Mouse (Mus musculus): ENCODE results near the gene Vhl. TPM values are rescaled to one million over a fixed set of nuclear protein-coding genes. Genes with fewer than 3 reads are reported as not detected.

Gene Vhl
- total RNA-seq, 4 experiments from 2014 or later, result 8.4 to 10.7 (median 9.4) TPM

DNA sequence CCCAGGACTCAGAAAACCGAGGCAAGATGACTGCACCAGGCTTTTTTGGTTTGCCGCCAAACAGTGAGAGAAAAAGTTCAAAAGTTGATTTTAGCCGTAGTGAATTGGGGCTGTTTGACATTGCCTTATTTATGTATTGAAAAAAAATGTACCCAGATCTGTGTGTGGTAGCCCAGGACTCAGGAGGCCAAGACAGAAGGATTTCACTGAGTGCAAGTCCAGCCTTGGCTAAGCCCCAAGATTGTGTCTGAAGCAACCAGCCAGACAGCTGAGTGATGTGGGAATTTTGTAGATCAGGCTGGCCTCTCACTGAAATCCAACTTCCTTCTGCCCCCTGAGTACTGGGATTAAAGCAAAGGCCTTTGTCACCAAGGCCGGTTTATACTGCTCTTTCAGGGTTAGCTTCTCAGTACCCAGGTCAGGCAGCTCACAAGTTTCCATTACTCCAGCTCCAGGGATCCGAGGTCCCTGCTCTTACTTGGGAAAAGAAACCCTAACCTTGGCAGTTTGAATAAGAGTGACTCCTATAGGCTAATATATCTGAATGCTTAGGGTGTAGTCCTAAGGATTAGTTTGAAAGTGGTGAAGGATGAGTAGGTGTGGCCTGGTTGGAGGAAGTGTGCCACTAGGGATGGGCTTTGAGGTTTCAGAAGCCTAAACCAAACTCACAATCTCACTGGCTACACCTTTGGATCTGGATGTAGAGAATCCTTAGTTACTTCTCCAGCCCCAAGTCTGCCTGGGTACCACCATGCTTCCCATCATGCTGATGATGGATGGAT, 1.4 kb downstream of the Vhl start:
- DNase-seq (ENCODE audit: low spot score), result no peak

DNA sequence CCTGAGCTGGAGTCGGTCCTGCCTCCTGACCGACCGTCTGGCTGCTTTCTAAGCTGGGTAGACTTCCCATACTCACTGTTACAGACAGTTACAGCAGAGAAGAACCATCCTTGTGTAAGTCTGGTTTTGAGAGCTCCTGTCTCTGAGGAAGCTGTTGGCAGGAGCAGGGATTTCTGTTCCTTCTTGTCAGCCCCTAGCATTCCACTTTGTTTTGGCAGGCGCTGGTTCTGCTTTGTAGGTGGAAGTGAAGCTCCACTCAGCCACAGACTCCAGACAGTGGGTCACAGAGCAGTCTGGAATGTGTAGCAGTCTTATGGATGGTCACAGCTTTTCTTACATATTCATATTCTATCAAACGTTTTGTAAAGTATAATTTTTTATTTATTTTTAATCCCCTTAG, 6.6 kb downstream of the Vhl start:
- no peak for DNase-seq (ENCODE audit: low spot score)

DNA sequence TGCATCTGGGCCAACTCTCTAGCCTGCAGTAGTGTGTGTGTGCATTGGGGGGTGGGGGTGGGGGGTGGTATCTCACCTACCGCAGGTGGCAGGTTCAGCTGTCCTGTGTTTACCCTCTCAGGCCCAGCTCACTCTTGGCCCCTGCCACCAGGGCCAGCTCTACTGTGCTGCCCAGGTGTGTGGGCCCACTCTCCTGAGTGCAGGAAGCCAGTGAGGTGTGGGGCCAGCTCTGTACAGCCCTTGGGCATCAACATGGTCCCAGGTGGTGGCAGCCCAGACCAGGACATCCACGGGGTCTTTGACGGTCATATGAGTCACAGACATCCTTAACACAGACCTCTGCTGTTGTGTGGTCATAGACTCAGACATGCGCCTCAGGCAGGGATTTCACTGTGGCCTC, 9.1 kb downstream of the Vhl start:
- no peak for DNase-seq (ENCODE audit: low spot score)

- peak; percentile 95 for DNase-seq (ENCODE audit: low spot score)
Observed at GRCm38 (mm10) chr6:113638302-113639040, 14.7 kb downstream of the Vhl start, which contains the start of gene Irak2. Irak2 (plus strand) TSS chr6:113638467.

DNA sequence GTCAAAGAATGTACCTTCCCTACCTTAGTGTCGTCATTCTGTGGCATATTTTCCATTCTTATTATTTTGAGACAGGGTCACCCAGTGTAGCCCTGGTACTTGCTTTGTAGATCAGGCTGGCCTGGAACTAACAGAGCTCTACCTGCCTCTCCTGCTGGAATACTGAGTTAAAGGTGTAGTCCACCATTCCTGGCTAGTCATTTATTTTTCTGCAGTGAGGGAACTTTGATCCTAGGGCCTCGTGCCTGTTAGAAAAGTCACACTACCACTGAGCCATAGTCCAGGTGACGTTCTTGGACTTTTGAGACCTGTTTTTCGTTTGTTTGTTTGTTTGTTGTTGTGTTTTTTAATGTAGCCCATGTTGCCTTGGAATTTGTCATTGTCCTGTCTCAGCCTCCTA, 15.4 kb downstream of the Vhl start:
- DNase-seq (ENCODE audit: low spot score), result no peak

DNA sequence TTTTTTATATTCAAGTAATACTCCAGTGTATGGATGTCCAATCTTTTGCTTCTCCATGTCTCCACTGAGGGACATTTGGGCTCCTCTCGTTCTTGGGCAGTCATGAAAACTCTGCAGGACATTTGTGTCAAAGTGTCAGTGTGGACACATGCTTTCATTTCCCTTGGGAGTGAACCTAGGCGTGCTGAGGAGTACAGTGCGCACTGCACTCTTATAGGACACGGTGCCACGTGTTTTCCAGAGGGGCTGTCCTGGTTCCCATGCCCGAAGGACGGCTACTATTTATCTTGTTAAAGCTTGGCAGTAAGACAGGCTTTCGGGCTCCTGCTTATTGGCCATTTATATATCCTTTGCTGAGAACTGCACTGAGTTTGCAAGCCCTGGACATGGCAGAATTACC, 18.8 kb downstream of the Vhl start:
- no peak for DNase-seq (ENCODE audit: low spot score)

DNA sequence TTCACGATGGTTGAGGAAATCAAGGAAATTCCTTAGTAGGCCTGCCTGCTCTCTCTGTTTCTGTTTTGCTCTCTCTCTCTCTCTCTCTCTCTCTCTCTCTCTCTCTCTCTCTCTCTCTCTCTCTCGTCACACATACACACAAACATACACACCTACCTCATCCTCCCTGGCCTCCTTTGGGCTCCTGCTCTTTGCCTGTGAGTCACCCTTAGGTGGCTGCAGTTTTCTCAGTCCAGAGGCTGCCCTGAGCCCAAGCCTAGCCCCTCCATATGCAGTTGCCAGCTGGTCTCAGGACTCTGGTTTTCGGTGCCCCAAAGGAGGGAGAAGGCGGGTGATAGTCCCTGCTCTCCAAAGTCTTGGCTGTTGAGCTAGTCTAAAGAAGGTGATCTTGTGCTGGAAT, 19.3 kb downstream of the Vhl start:
- no peak for DNase-seq (ENCODE audit: low spot score)

GRCm38 (mm10) chr6:113643967-113644366, 20.2 kb downstream of the Vhl start:
- DNase-seq (ENCODE audit: low spot score), result no peak

- peak; percentile 93 for DNase-seq (ENCODE audit: low spot score)
Observed at GRCm38 (mm10) chr6:113644808-113645207, 21.0 kb downstream of the Vhl start.

DNA sequence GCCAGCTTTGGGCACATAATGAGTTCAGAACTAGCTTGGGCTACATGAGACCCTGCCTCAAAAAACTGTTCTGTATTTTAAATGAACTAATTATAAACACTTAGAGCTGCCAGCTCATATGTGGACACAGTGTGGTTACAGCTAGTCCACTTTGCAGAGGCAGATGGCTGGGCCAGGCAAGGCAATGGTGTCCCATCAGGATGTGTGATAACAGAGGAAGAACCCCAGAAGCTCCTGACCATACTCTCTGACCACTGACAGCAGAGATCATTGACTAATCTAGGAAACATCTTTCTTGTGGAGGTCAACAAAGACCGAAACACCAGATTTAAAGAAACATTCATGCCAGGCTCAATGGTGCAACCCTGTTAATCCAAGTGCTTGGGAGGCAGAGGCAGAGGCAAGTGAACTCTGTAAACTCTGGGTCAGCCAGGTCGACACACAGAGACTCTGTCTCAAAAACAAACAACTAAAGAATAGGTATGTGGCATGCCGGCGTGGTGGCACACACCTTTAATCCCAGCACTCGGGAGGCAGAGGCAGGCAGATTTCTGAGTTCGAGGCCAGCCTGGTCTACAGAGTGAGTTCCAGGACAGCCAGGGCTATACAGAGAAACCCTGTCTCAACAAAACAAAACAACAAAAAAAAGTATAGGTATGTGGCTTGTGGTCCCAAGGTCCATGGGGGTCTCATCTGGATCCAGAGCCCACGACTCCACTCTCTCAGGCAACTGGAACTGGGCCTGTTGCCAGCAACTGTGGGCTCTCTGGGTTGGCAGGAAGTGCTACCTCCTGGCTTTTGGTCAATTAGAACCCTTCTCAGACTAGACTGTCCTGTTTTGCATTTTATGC, 25.8 kb downstream of the Vhl start:
- DNase-seq (ENCODE audit: low spot score), result no peak

- DNase-seq (ENCODE audit: low spot score), result no peak
Observed at GRCm38 (mm10) chr6:113650197-113650640, 26.5 kb downstream of the Vhl start.

GRCm38 (mm10) chr6:113651626-113652025, 27.9 kb downstream of the Vhl start:
- no peak for DNase-seq (ENCODE audit: low spot score)

- DNase-seq (ENCODE audit: low spot score), result no peak
Observed at GRCm38 (mm10) chr6:113653551-113653950, 29.8 kb downstream of the Vhl start.

- DNase-seq (ENCODE audit: low spot score), result peak; percentile 51
Observed at GRCm38 (mm10) chr6:113654102-113654501, 30.3 kb downstream of the Vhl start.

GRCm38 (mm10) chr6:113654753-113655397, 31.1 kb downstream of the Vhl start:
- DNase-seq (ENCODE audit: low spot score), result no peak

- no peak for DNase-seq (ENCODE audit: low spot score)
Observed at GRCm38 (mm10) chr6:113655475-113655874, 31.7 kb downstream of the Vhl start.

DNA sequence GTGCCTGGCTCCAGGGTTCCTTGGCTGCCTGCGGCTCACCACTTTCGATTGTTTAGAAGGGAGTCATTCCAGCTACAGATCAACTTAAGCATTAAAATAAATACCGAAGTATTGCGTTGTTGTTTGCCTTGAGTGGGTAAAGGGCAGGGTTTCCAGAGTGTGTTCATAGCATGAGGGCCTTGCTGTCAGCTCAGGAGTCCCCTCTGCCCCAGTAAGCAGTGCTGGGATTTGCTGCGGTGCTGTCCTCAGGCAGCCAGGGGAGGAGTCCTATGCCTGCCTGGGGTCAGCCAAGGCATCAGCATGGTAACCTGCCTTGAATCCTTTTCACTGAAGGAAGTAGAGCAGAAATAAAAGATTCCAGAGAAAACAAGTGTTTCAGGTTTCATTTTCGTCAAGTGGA, 33.1 kb downstream of the Vhl start:
- DNase-seq (ENCODE audit: low spot score), result no peak

GRCm38 (mm10) chr6:113658226-113658625, 34.5 kb downstream of the Vhl start:
- peak; percentile 41 for DNase-seq (ENCODE audit: low spot score)

- no peak for DNase-seq (ENCODE audit: low spot score)
Observed at GRCm38 (mm10) chr6:113659648-113660491, 36.1 kb downstream of the Vhl start.

DNA sequence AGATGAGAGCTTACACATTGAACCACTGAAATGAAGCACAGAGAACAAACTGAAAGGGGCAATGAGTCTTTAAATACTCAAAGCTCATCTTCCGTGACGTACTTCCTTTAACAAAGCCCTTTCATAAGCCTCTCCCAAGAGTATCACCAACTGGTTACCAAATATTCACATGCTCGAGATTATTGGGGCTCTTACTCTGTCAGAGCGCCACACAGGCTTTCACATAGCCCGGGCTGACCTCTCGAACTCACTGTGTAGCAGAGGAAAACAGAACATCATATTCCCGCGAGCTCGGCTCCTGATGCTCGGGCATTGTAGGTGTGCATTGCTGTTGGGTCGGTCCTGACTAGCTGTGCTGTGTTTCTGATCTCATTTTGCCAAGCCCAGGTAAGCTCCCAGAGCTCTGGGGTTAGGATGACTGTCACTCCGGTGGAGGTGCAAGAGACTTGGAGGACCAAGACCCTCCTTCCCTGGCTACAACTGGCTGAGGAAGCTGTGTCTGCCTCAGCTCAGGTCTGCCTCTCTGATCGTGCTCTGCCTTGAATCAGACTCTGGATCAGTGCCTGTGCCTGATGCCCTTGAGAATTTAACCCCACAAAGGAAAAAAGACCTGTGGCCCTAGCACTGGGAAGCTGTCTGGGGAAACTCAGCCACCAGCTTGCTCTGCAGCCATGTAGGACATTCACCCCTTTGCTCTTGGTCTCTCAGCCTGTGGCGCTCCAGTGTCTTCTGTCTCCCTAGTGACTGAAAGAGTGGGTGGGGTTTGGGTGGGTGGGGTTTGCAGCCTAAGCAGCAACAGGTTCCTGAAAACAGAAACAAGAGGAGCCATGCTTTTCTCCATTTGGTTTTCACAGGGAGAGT, 37.0 kb downstream of the Vhl start:
- no peak for DNase-seq (ENCODE audit: low spot score)

Measured in heart, adult 8-10 months (tissue).